32 mouse cellular contexts compared by ENCODE assay signal in genomic region chr8:95589282-95589681, GRCm38 (mm10). TPM values are rescaled to one million over a fixed set of nuclear protein-coding genes. Genes with fewer than 3 reads are reported as not detected.
DNase-seq lines count a peak whose midpoint lies in the region; ATAC-seq and TF ChIP-seq lines count a peak whose summit lies in the region.
"Had no signal": no experiment of that assay in that cellular context is flagged by ENCODE, and none has a peak within 500 bp of the region (broad histone marks: within the 10 kb centered on the region; RNA-seq: fewer than 3 reads in every experiment).

No protein-coding gene starts in this region.

- 57% methylated on average over 10 of the region's 10 CpGs for WGBS in liver, embryonic 14.5 days (ENCODE audit: insufficient replicate concordance)
- WGBS in liver, embryonic 11.5 days, result 61% methylated on average over 10 of the region's 10 CpGs

- no peak overlapping the region for H3K9ac ChIP-seq in liver, embryonic 14.5 days (replicated peaks)
- no peak overlapping the region for H3K9ac ChIP-seq in liver, embryonic 11.5 days (ENCODE audit: low read depth, low read length)
- no peak overlapping the region for H3K9ac ChIP-seq in ES-Bruce4 (ENCODE audit: low read depth, poor library complexity, severe bottlenecking)
- H3K9ac ChIP-seq: heart, embryonic 13.5 days; hindbrain, embryonic 14.5 days; intestine, embryonic 15.5 days; limb, embryonic 13.5 days; liver, embryonic 15.5 days; midbrain, embryonic 13.5 days had no signal

- no peak overlapping the region for H3K27ac ChIP-seq in liver, embryonic 14.5 days
- no peak overlapping the region for H3K27ac ChIP-seq in liver, embryonic 11.5 days (ENCODE audit: low read depth, low read length)
- no peak overlapping the region for H3K27ac ChIP-seq in ES-Bruce4 (ENCODE audit: insufficient read depth, low read length)
- H3K27ac ChIP-seq: forebrain, embryonic 10.5 days; heart, adult 2 months; hindbrain, embryonic 14.5 days; intestine, embryonic 15.5 days; limb, embryonic 13.5 days; liver, embryonic 15.5 days; midbrain, embryonic 13.5 days had no signal

- TF ChIP-seq EP300 in liver, embryonic 14.5 days (IDR thresholded peaks at IDR 0.05; ENCODE audit: low read depth), result no peak
- no peak for TF ChIP-seq EP300 in ES-Bruce4 (IDR thresholded peaks at IDR 0.05; ENCODE audit: insufficient read depth, low read depth, low read length)

- TF ChIP-seq CTCF in liver, embryonic 14.5 days (IDR thresholded peaks at IDR 0.05; ENCODE audit: low read depth), result peak; percentile 33
- TF ChIP-seq CTCF in ES-Bruce4 (IDR thresholded peaks at IDR 0.05; ENCODE audit: low read depth, low read length), result peak; percentile 73

- TF ChIP-seq POLR2A in ES-Bruce4 (IDR thresholded peaks at IDR 0.05; ENCODE audit: insufficient read depth, low read length), result no peak

- H3K4me3 ChIP-seq in liver, embryonic 14.5 days (ENCODE audit: insufficient read depth in 1 of 2, low read depth in 2 of 2, low read length in 2 of 2), result no peak overlapping the region
- H3K4me3 ChIP-seq in liver, embryonic 11.5 days (ENCODE audit: low read depth, low read length), result no peak overlapping the region
- no peak overlapping the region for H3K4me3 ChIP-seq in ES-Bruce4 (ENCODE audit: low read depth, low read length)
- H3K4me3 ChIP-seq: forebrain, embryonic 10.5 days; heart, adult 2 months; heart, embryonic 13.5 days; intestine, embryonic 15.5 days; limb, embryonic 13.5 days; liver, embryonic 15.5 days; megakaryocyte, embryonic 14.5 days; midbrain, embryonic 13.5 days had no signal

- no peaks in the 10 kb centered on the region for H3K36me3 ChIP-seq in liver, embryonic 14.5 days (replicated peaks; ENCODE audit: control insufficient read depth, insufficient read depth, low read depth)
- H3K36me3 ChIP-seq in liver, embryonic 11.5 days (ENCODE audit: control insufficient read depth, insufficient read depth, low read length), result no peaks in the 10 kb centered on the region
- H3K36me3 ChIP-seq in ES-Bruce4 (ENCODE audit: control insufficient read depth, insufficient read depth, low read length, poor library complexity, severe bottlenecking), result no peaks in the 10 kb centered on the region
- H3K36me3 ChIP-seq: forebrain, embryonic 10.5 days; heart, embryonic 13.5 days; intestine, embryonic 15.5 days; limb, embryonic 13.5 days; liver, embryonic 15.5 days; midbrain, embryonic 13.5 days had no signal

- DNase-seq in adrenal gland, postnatal 36 days, result peak; percentile 8 to 10
- no peak for DNase-seq in adrenal gland, adult 8-10 months
- no peak for DNase-seq in liver, embryonic 14.5 days (ENCODE audit: low read depth in 3 of 3, low spot score in 3 of 3)
- DNase-seq in liver, embryonic 11.5 days (ENCODE audit: low spot score), result no peak
- peak; percentile 72 for DNase-seq in ZHBTc4 (ENCODE audit: low read depth, low spot score)
- no peak for DNase-seq in frontal cortex, postnatal 36 days (ENCODE audit: low spot score in 2 of 2)
- DNase-seq: cerebellum, adult 9-10 months; gastrocnemius, postnatal 25 days; heart, adult 2 months; kidney, adult 9 months; kidney, postnatal 14 days; layer of hippocampus, postnatal 36 days; right cerebral cortex, postnatal 14 days had no signal

- H3K27me3 ChIP-seq in liver, embryonic 14.5 days (ENCODE audit: control insufficient read depth, insufficient read depth, low read length), result no peaks in the 10 kb centered on the region
- no peaks in the 10 kb centered on the region for H3K27me3 ChIP-seq in liver, embryonic 11.5 days (replicated peaks; ENCODE audit: control insufficient read depth, insufficient read depth, low read length)
- H3K27me3 ChIP-seq in ES-Bruce4 (ENCODE audit: control insufficient read depth, insufficient read depth, low read length, poor library complexity, severe bottlenecking), result no peaks in the 10 kb centered on the region
- H3K27me3 ChIP-seq: heart, embryonic 13.5 days; intestine, embryonic 15.5 days; limb, embryonic 13.5 days; liver, embryonic 15.5 days; megakaryocyte, embryonic 14.5 days; midbrain, embryonic 13.5 days had no signal

- peaks cover 19 to 31% of the 10 kb centered on the region in 2 experiments for H3K4me1 ChIP-seq in liver, embryonic 14.5 days (replicated peaks; ENCODE audit: control insufficient read depth in 2 of 2, insufficient read depth in 2 of 2, low read length in 1 of 2)
- H3K4me1 ChIP-seq in liver, embryonic 11.5 days (replicated peaks; ENCODE audit: control insufficient read depth, insufficient read depth, low read length), result peaks cover 10% of the 10 kb centered on the region; the same call in 1 of the 2 replicates
- peaks cover 3% of the 10 kb centered on the region for H3K4me1 ChIP-seq in ES-Bruce4 (ENCODE audit: control insufficient read depth, insufficient read depth, low read length)
- H3K4me1 ChIP-seq: forebrain, embryonic 10.5 days; intestine, embryonic 15.5 days; limb, embryonic 13.5 days; midbrain, embryonic 13.5 days had no signal

- H3K4me2 ChIP-seq in liver, embryonic 14.5 days (ENCODE audit: low read depth), result no peak overlapping the region
- H3K4me2 ChIP-seq in liver, embryonic 11.5 days, result no peak overlapping the region
- H3K4me2 ChIP-seq: heart, embryonic 13.5 days; hindbrain, embryonic 14.5 days; intestine, embryonic 15.5 days; limb, embryonic 13.5 days; liver, embryonic 15.5 days; midbrain, embryonic 13.5 days had no signal

- peaks cover 2% of the 10 kb centered on the region for H3K9me3 ChIP-seq in liver, embryonic 14.5 days (ENCODE audit: control insufficient read depth, low read length)
- no peaks in the 10 kb centered on the region for H3K9me3 ChIP-seq in liver, embryonic 11.5 days (ENCODE audit: control insufficient read depth, low read length)
- no peaks in the 10 kb centered on the region for H3K9me3 ChIP-seq in ES-Bruce4 (replicated peaks; ENCODE audit: control insufficient read depth, insufficient read depth, low read length, poor library complexity, severe bottlenecking)
- H3K9me3 ChIP-seq: forebrain, embryonic 10.5 days; intestine, embryonic 15.5 days; limb, embryonic 13.5 days; midbrain, embryonic 13.5 days had no signal

- ATAC-seq in liver, embryonic 14.5 days (ENCODE audit: insufficient read depth), result no peak
- ATAC-seq in liver, embryonic 11.5 days (replicated peaks; ENCODE audit: low FRiP score), result no peak
- ATAC-seq: CD4-positive, CD25-positive, alpha-beta regulatory T cell, adult 4 months; forebrain, embryonic 16.5 days; intestine, embryonic 15.5 days; midbrain, embryonic 13.5 days had no signal

RNA-seq across cellular contexts. Expression of gene Prss54, which starts 13.1 kb away (rescaled TPM):
- total RNA-seq in adrenal gland, postnatal 36 days (2021), result not detected
- total RNA-seq in adrenal gland, adult 8-10 months (2022), result not detected
- polyA plus RNA-seq in liver, embryonic 14.5 days (2012; rRNA removed), result not detected in 2 replicates
- not detected in 2 replicates for polyA plus RNA-seq in liver, embryonic 14.5 days (2014; fragmentation: Nextera tagmentation; extraction: Ambion mirVana)
- polyA plus RNA-seq in liver, embryonic 11.5 days (2014; fragmentation: Nextera tagmentation; extraction: Ambion mirVana), result not detected in 2 replicates
- not detected in 2 replicates for polyA plus RNA-seq in ES-Bruce4 (2011; ENCODE audit: insufficient read depth, insufficient read length, low read depth, missing spikeins)
- total RNA-seq: common myeloid progenitor, adult 5-6 weeks; gastrocnemius, postnatal 25 days; heart, adult 2 months; heart, postnatal 25 days; layer of hippocampus, adult 18-20 months; layer of hippocampus, postnatal 36 days; monocyte, adult 5-6 weeks; neutrophil, adult 5-6 weeks had no signal
- polyA plus RNA-seq: brain, embryonic 14.5 days; CD4-positive, CD25-positive, alpha-beta regulatory T cell, adult 4 months; embryonic facial prominence, embryonic 11.5 days; forebrain, embryonic 10.5 days; forebrain, embryonic 16.5 days; heart, adult 2 months; heart, embryonic 13.5 days; hindbrain, embryonic 14.5 days; intestine, embryonic 15.5 days; limb, embryonic 13.5 days; liver, embryonic 15.5 days; midbrain, embryonic 13.5 days; thymus, postnatal 0 days had no signal

RNA-seq across cellular contexts. Expression of gene Gins3, which starts 44.0 kb away (rescaled TPM):
- total RNA-seq in adrenal gland, postnatal 36 days (2021), result 1 to 10 TPM; 2.9 to 3.2 TPM
- total RNA-seq in adrenal gland, adult 8-10 months (2022), result 1 to 10 TPM; 2.8 to 5.0 (median 3.2) TPM
- 3.2 and 4.9 TPM in 2 replicates for polyA plus RNA-seq in liver, embryonic 14.5 days (2012; rRNA removed)
- polyA plus RNA-seq in liver, embryonic 14.5 days (2014; fragmentation: Nextera tagmentation; extraction: Ambion mirVana), result 9.4 and 9.8 TPM in 2 replicates
- 19.6 and 21.8 TPM in 2 replicates for polyA plus RNA-seq in liver, embryonic 11.5 days (2014; fragmentation: Nextera tagmentation; extraction: Ambion mirVana)
- polyA plus RNA-seq in ES-Bruce4 (2011; ENCODE audit: insufficient read depth, insufficient read length, low read depth, missing spikeins), result 10.2 and 10.7 TPM in 2 replicates

RNA-seq across cellular contexts. Expression of gene Ccdc113, which starts 55.4 kb away (rescaled TPM):
- under 1 TPM in 1 of 2 experiments, not detected in 1; 0.86 TPM for total RNA-seq in adrenal gland, postnatal 36 days (2021)
- total RNA-seq in adrenal gland, adult 8-10 months (2022), result 1 to 10 TPM in 3 of 4 experiments, under 1 TPM in 1; 0.81 to 2.0 (median 1.7) TPM
- not detected in 2 replicates for polyA plus RNA-seq in liver, embryonic 14.5 days (2012; rRNA removed)
- polyA plus RNA-seq in liver, embryonic 14.5 days (2014; fragmentation: Nextera tagmentation; extraction: Ambion mirVana), result not detected in 2 replicates
- not detected in 2 replicates for polyA plus RNA-seq in liver, embryonic 11.5 days (2014; fragmentation: Nextera tagmentation; extraction: Ambion mirVana)
- 0.52 and 1.9 TPM in 2 replicates for polyA plus RNA-seq in ES-Bruce4 (2011; ENCODE audit: insufficient read depth, insufficient read length, low read depth, missing spikeins)
- total RNA-seq: common myeloid progenitor, adult 5-6 weeks; gastrocnemius, postnatal 25 days; heart, adult 2 months; heart, postnatal 25 days; monocyte, adult 5-6 weeks; neutrophil, adult 5-6 weeks had no signal
- polyA plus RNA-seq: CD4-positive, CD25-positive, alpha-beta regulatory T cell, adult 4 months; embryonic facial prominence, embryonic 11.5 days; liver, embryonic 15.5 days had no signal

Comparison
In these comparisons a context has a peak if more than half of its experiments do, and no peak if none do; other contexts are left out.
1. DNase-seq: peak in adrenal gland, postnatal 36 days (2 of 2) and ZHBTc4 (single experiment); none in adrenal gland, adult 8-10 months (single experiment), liver, embryonic 14.5 days (0 of 3), liver, embryonic 11.5 days (single experiment) and frontal cortex, postnatal 36 days (0 of 2).